Mouse (Mus musculus): Measurements from ENCODE around the gene Tnfaip3.

DNA sequence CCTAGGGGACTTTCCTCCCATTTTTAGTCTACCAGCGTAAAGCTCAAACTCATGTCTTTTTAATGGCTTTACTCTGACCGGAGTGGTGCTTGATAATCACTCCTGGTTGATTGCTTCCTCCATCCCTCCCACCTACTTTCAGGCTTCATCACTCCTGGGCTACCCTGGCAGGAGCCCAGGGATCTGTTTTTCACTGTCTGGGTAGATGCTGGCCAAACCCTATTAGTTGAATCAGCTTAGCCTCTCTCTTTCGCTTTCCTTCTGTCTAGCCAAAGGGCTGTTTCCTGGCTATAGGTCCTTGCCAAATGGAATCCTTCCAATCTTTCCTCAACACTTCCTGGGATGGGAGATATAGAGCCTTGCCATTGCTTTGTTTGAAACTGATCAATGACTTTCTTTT is 19.3 kb upstream of the Tnfaip3 start:
- TF ChIP-seq CTCF (IDR thresholded peaks at IDR 0.05; ENCODE audit: extremely low read depth, insufficient read depth, low read length) (no peak), POLR2A (IDR thresholded peaks at IDR 0.05; ENCODE audit: extremely low read depth, insufficient read depth, low read length) (no peak)
